Mouse (Mus musculus) MEL (cell line): Measurements from ENCODE around the gene Fyn. TPM values are rescaled to one million over a fixed set of nuclear protein-coding genes. Genes with fewer than 3 reads are reported as not detected.

Source experiments
- DNase-seq: peaks from one replicate; pipeline ENCODE4 v3.0.0; 2011; ENCODE audit warnings: low read depth, low spot score
- H3K27ac ChIP-seq: 2 replicates; pipeline ENCODE4 v1.5.1; 2012; ENCODE audit warnings: low read depth, mild to moderate bottlenecking, control low read depth, low read length, moderate library complexity; ENCODE audit not compliant: control insufficient read depth
- H3K27me3 ChIP-seq, 2 experiments: fragments of 150-350 bp in 1 of 2; sonication (generic) in 1 of 2; 2 replicates each; pipeline ENCODE4 v1.6.1; 2012; ENCODE audit warnings: low read length in 2 of 2, mild to moderate bottlenecking in 2 of 2, improper control_type of control experiment in 1 of 2, moderate library complexity in 1 of 2; ENCODE audit not compliant: insufficient read depth in 2 of 2, control insufficient read depth in 1 of 2
- H3K36me3 ChIP-seq, 2 experiments: 2 replicates each; pipeline ENCODE4 v1.6.1; 2012 to 2014; ENCODE audit warnings: low read length in 2 of 2, improper control_type of control experiment in 1 of 2, inconsistent platforms in 1 of 2, mild to moderate bottlenecking in 1 of 2; ENCODE audit not compliant: insufficient read depth in 2 of 2, control insufficient read depth in 1 of 2
- H3K4me1 ChIP-seq, 2 experiments: fragments of 150-350 bp in 1 of 2; sonication (generic) in 1 of 2; 2 replicates each; pipeline ENCODE4 v1.6.1; 2012; ENCODE audit warnings: low read length in 2 of 2, improper control_type of control experiment in 1 of 2, mild to moderate bottlenecking in 1 of 2; ENCODE audit not compliant: insufficient read depth in 2 of 2, control insufficient read depth in 1 of 2
- H3K4me3 ChIP-seq, 2 experiments: fragments of 150-350 bp in 1 of 2; sonication (generic) in 1 of 2; 2 replicates each; pipeline ENCODE4 v1.5.1; 2012; ENCODE audit warnings: low read depth in 2 of 2, low read length in 2 of 2, mild to moderate bottlenecking in 2 of 2, moderate library complexity in 2 of 2, control low read depth in 1 of 2, improper control_type of control experiment in 1 of 2; ENCODE audit not compliant: control insufficient read depth in 1 of 2, insufficient read depth in 1 of 2
- H3K79me2 ChIP-seq: 2 replicates; pipeline ENCODE4 v1.6.1; 2012; ENCODE audit warnings: mild to moderate bottlenecking, low read length, moderate library complexity; ENCODE audit not compliant: control insufficient read depth, poor library complexity, insufficient read depth
- H3K9ac ChIP-seq: 2 replicates; pipeline ENCODE4 v1.6.1; 2012; ENCODE audit warnings: low read depth, mild to moderate bottlenecking, control low read depth, low read length, moderate library complexity; ENCODE audit not compliant: control insufficient read depth, poor library complexity, severe bottlenecking
- H3K9me3 ChIP-seq: fragments of 150-350 bp; sonication (generic); replicated peaks from 2 replicates; pipeline ENCODE4 v1.6.1; 2012; ENCODE audit warnings: mild to moderate bottlenecking, low read length, improper control_type of control experiment, moderate library complexity; ENCODE audit not compliant: insufficient read depth
- BHLHE40 ChIP-seq: IDR thresholded peaks from 2 replicates; pipeline ENCODE4 v1.6.1; 2012; ENCODE audit warnings: low read depth, mild to moderate bottlenecking, inconsistent platforms, low read length, improper control_type of control experiment, borderline replicate concordance
- CHD2 ChIP-seq: IDR thresholded peaks from 2 replicates; pipeline ENCODE4 v1.6.1; 2011; ENCODE audit warnings: low read length, improper control_type of control experiment
- E2F4 ChIP-seq: IDR thresholded peaks from 2 replicates; pipeline ENCODE4 v1.6.1; 2011; ENCODE audit warnings: low read depth, low read length, improper control_type of control experiment, borderline replicate concordance
- EP300 ChIP-seq, 2 experiments: IDR thresholded peaks; 2 replicates each; pipeline ENCODE4 v1.6.1; 2011; ENCODE audit warnings: improper control_type of control experiment in 2 of 2, low read length in 2 of 2, low read depth in 1 of 2, mild to moderate bottlenecking in 1 of 2
- ETS1 ChIP-seq: IDR thresholded peaks from 2 replicates; pipeline ENCODE4 v1.6.1; 2012; ENCODE audit warnings: low read depth, mild to moderate bottlenecking, inconsistent platforms, low read length, improper control_type of control experiment, moderate library complexity
- GATA1 ChIP-seq: IDR thresholded peaks from 2 replicates; pipeline ENCODE4 v1.6.1; 2011; ENCODE audit warnings: low read depth, low read length, improper control_type of control experiment
- JUND ChIP-seq: IDR thresholded peaks from 2 replicates; pipeline ENCODE4 v1.6.1; 2011; ENCODE audit warnings: low read depth, mild to moderate bottlenecking, improper control_type of control experiment, low read length
- MAFK ChIP-seq: IDR thresholded peaks from 2 replicates; pipeline ENCODE4 v1.6.1; 2011; ENCODE audit warnings: low read depth, mild to moderate bottlenecking, low read length, improper control_type of control experiment, borderline replicate concordance
- MAX ChIP-seq: IDR thresholded peaks from 2 replicates; pipeline ENCODE4 v1.6.1; 2011; ENCODE audit warnings: low read length, improper control_type of control experiment
- MAZ ChIP-seq: IDR thresholded peaks from 2 replicates; pipeline ENCODE4 v1.6.1; 2012; ENCODE audit warnings: low read depth, mild to moderate bottlenecking, inconsistent platforms, low read length, improper control_type of control experiment
- MXI1 ChIP-seq: IDR thresholded peaks from 2 replicates; pipeline ENCODE4 v1.6.1; 2011; ENCODE audit warnings: mild to moderate bottlenecking, low read depth, low read length, improper control_type of control experiment
- MYB ChIP-seq: IDR thresholded peaks from 2 replicates; pipeline ENCODE4 v1.6.1; 2011; ENCODE audit warnings: mild to moderate bottlenecking, low read depth, low read length, improper control_type of control experiment
- NELFE ChIP-seq: IDR thresholded peaks from 2 replicates; pipeline ENCODE4 v1.6.1; 2011; ENCODE audit warnings: low read depth, low read length, improper control_type of control experiment
- NRF1 ChIP-seq: IDR thresholded peaks from 2 replicates; pipeline ENCODE4 v1.6.1; 2014; ENCODE audit warnings: low read depth, mild to moderate bottlenecking, inconsistent platforms, low read length, improper control_type of control experiment, moderate library complexity; ENCODE audit not compliant: poor library complexity, insufficient read depth, severe bottlenecking
- POLR2A ChIP-seq, 2 experiments: IDR thresholded peaks; 2 replicates each; pipeline ENCODE4 v1.6.1; 2011 to 2012; ENCODE audit warnings: low read length in 2 of 2, mild to moderate bottlenecking in 2 of 2, control low read depth in 1 of 2, improper control_type of control experiment in 1 of 2, low read depth in 1 of 2, moderate library complexity in 1 of 2; ENCODE audit not compliant: control insufficient read depth in 1 of 2, insufficient read depth in 1 of 2, poor library complexity in 1 of 2
- POLR2AphosphoS2 ChIP-seq: IDR thresholded peaks from 2 replicates; pipeline ENCODE4 v1.6.1; 2011; ENCODE audit warnings: low read length, improper control_type of control experiment
- RAD21 ChIP-seq: IDR thresholded peaks from 2 replicates; pipeline ENCODE4 v1.6.1; 2011; ENCODE audit warnings: mild to moderate bottlenecking, low read depth, low read length, improper control_type of control experiment
- RCOR1 ChIP-seq: IDR thresholded peaks from 2 replicates; pipeline ENCODE4 v1.6.1; 2012; ENCODE audit warnings: low read depth, mild to moderate bottlenecking, inconsistent platforms, low read length, improper control_type of control experiment
- TAL1 ChIP-seq: IDR thresholded peaks from 2 replicates; pipeline ENCODE4 v1.6.1; 2012; ENCODE audit warnings: mild to moderate bottlenecking, inconsistent platforms, low read length, moderate library complexity, mixed read lengths
- TBP ChIP-seq: IDR thresholded peaks from 2 replicates; pipeline ENCODE4 v1.8.0; 2011; ENCODE audit warnings: low read depth, low read length, improper control_type of control experiment
- TCF12 ChIP-seq: IDR thresholded peaks from 2 replicates; pipeline ENCODE4 v1.6.1; 2014; ENCODE audit warnings: low read depth, mild to moderate bottlenecking, inconsistent platforms, low read length, improper control_type of control experiment, moderate library complexity
- UBTF ChIP-seq: IDR thresholded peaks from 2 replicates; pipeline ENCODE4 v1.6.1; 2012; ENCODE audit warnings: low read depth, mild to moderate bottlenecking, inconsistent platforms, low read length, improper control_type of control experiment, moderate library complexity, borderline replicate concordance; ENCODE audit not compliant: insufficient read depth
- USF1 ChIP-seq: IDR thresholded peaks from 2 replicates; pipeline ENCODE4 v1.6.1; 2014; ENCODE audit warnings: low read depth, mild to moderate bottlenecking, inconsistent platforms, low read length, improper control_type of control experiment, moderate library complexity
- USF2 ChIP-seq, 2 experiments: IDR thresholded peaks; 2 replicates each; pipeline ENCODE4 v1.6.1; 2011 to 2012; ENCODE audit warnings: improper control_type of control experiment in 2 of 2, low read length in 2 of 2, borderline replicate concordance in 1 of 2, inconsistent platforms in 1 of 2, low read depth in 1 of 2, mild to moderate bottlenecking in 1 of 2; ENCODE audit not compliant: insufficient read depth in 1 of 2
- ZC3H11A ChIP-seq: IDR thresholded peaks from 2 replicates; pipeline ENCODE4 v1.6.1; 2012; ENCODE audit warnings: low read depth, mild to moderate bottlenecking, inconsistent platforms, low read length, improper control_type of control experiment
- ZKSCAN1 ChIP-seq: IDR thresholded peaks from 2 replicates; pipeline ENCODE4 v1.6.1; 2012; ENCODE audit warnings: low read depth, mild to moderate bottlenecking, inconsistent platforms, low read length, improper control_type of control experiment, moderate library complexity
- ZMIZ1 ChIP-seq: IDR thresholded peaks from 2 replicates; pipeline ENCODE4 v1.6.1; 2012; ENCODE audit warnings: low read depth, mild to moderate bottlenecking, inconsistent platforms, low read length, improper control_type of control experiment, moderate library complexity
- ZNF384 ChIP-seq: IDR thresholded peaks from 2 replicates; pipeline ENCODE4 v1.6.1; 2012; ENCODE audit warnings: low read depth, mild to moderate bottlenecking, inconsistent platforms, low read length, improper control_type of control experiment
- polyA plus RNA-seq, 2 experiments: library from polyadenylated mRNA; stranded (reverse) in 1 of 2; unstranded in 1 of 2; fragments of >175 nt in 1 of 2; fragments of >200 nt in 1 of 2; gene quantifications; 2 replicates each; pipeline versions ENCODE4 v1.2.1 to v1.2.4; 2012; ENCODE audit warnings: low replicate concordance in 2 of 2, low read depth in 1 of 2; ENCODE audit not compliant: insufficient read length in 2 of 2, insufficient read depth in 1 of 2, missing spikeins in 1 of 2
- total RNA-seq: library from RNA; depleted of rRNA; stranded (reverse); fragments of 300-350 nt; gene quantifications from 2 replicates; pipeline ENCODE4 v1.2.3, GENCODE M21; 2012

Gene Fyn
- total and polyA plus RNA-seq, 3 experiments: 0.03 TPM; not detected in 2

- Histone ChIP-seq H3K79me2 (no peaks in the 10 kb centered on the region), H3K27ac (no peak overlapping the region), H3K9me3 (no peaks in the 10 kb centered on the region), H3K4me1 (no peaks in the 10 kb centered on the region), H3K27me3 (no peaks in the 10 kb centered on the region; a peak in 2 of 4 replicates), H3K9ac (no peak overlapping the region), H3K4me3 (no peak overlapping the region), H3K36me3 (no peaks in the 10 kb centered on the region)
- TF ChIP-seq NELFE: no peak
- no peak for TF ChIP-seq ZMIZ1
- TF ChIP-seq NRF1: no peak
- no peak for TF ChIP-seq CHD2
- TF ChIP-seq MAFK: no peak
- no peak for TF ChIP-seq RCOR1
- TF ChIP-seq RAD21: no peak
- TF ChIP-seq TCF12: no peak
- no peak for TF ChIP-seq MAZ
- TF ChIP-seq USF1: no peak
- no peak for TF ChIP-seq BHLHE40
- TF ChIP-seq UBTF: no peak
- TF ChIP-seq MYB: no peak
- no peak for DNase-seq
Observed at GRCm38 (mm10) chr10:39540012-39540647, 171.5 kb downstream of the Fyn start.

GRCm38 (mm10) chr10:39540995-39541394 lies 172.3 kb downstream of the Fyn start:
- H3K79me2 ChIP-seq: no peaks in the 10 kb centered on the region
- no peak for TF ChIP-seq NELFE
- TF ChIP-seq POLR2A (IDR thresholded peaks at IDR 0.05; ENCODE audit: control insufficient read depth in 1 of 2, insufficient read depth in 1 of 2, low read depth in 1 of 2, low read length in 2 of 2, poor library complexity in 1 of 2): no peak
- no peak for TF ChIP-seq GATA1
- TF ChIP-seq CHD2: no peak
- no peak for TF ChIP-seq ZC3H11A
- TF ChIP-seq MAX: no peak
- no peak for TF ChIP-seq ZKSCAN1
- no peak for TF ChIP-seq TAL1
- TF ChIP-seq ETS1: no peak
- TF ChIP-seq UBTF: no peak
- TF ChIP-seq POLR2AphosphoS2: no peak
- TF ChIP-seq E2F4: no peak
- no peak for TF ChIP-seq ZNF384
- TF ChIP-seq MXI1: no peak
- TF ChIP-seq EP300 (IDR thresholded peaks at IDR 0.05; ENCODE audit: low read depth in 1 of 2, low read length in 2 of 2): no peak
- no peak for TF ChIP-seq JUND
- no peak for TF ChIP-seq MAZ
- TF ChIP-seq USF2 (IDR thresholded peaks at IDR 0.05; ENCODE audit: borderline replicate concordance in 1 of 2, insufficient read depth in 1 of 2, low read depth in 1 of 2, low read length in 2 of 2): no peak
- TF ChIP-seq MAFK: no peak
- TF ChIP-seq TBP: no peak
- peaks cover 0 to 1% of the 10 kb centered on the region in 2 experiments; a peak in 2 of 4 replicates for H3K27me3 ChIP-seq

More at GRCm38 (mm10) chr10:39540995-39541394, 172.3 kb downstream of the Fyn start:
- H3K36me3 ChIP-seq: no peaks in the 10 kb centered on the region
- no peak overlapping the region for H3K4me3 ChIP-seq
- H3K9ac ChIP-seq: no peak overlapping the region
- H3K9me3 ChIP-seq: no peaks in the 10 kb centered on the region
- no peak overlapping the region for H3K27ac ChIP-seq
- no peaks in the 10 kb centered on the region for H3K4me1 ChIP-seq
- DNase-seq: no peak
